Mouse (Mus musculus): ENCODE measurements at regions not wholly inside any gene's neighbourhood (a gene's known extent, or its start where the extent isn't known, plus 50 kb on each side); places are given as distances from the start of the nearest gene placed in this dataset.

- DNase-seq, result no peak
Observed at GRCm38 (mm10) chr15:70982719-70983118, 2851.6 kb upstream of the Gm6569 start.

GRCm38 (mm10) chr15:70987973-70988570, 2846.3 kb upstream of the Gm6569 start:
- DNase-seq, result no peak

- no peak for DNase-seq
Observed at GRCm38 (mm10) chr15:70993397-70993796, 2841.0 kb upstream of the Gm6569 start.

- DNase-seq, result no peak
Observed at GRCm38 (mm10) chr15:71010362-71010761, 2824.0 kb upstream of the Gm6569 start.

GRCm38 (mm10) chr15:71010773-71011172, 2823.6 kb upstream of the Gm6569 start:
- DNase-seq, result no peak

GRCm38 (mm10) chr15:71054251-71054852, 2780.0 kb upstream of the Gm6569 start:
- DNase-seq, result no peak

GRCm38 (mm10) chr15:71086367-71086997, 2747.9 kb upstream of the Gm6569 start:
- DNase-seq, result no peak

GRCm38 (mm10) chr15:71099111-71099510, 2735.2 kb upstream of the Gm6569 start:
- no peak for DNase-seq

- no peak for DNase-seq
Observed at GRCm38 (mm10) chr15:71129802-71130201, 2704.6 kb upstream of the Gm6569 start.

GRCm38 (mm10) chr15:71157680-71158079, 2676.7 kb upstream of the Gm6569 start:
- no peak for DNase-seq

- DNase-seq, result no peak
Observed at GRCm38 (mm10) chr15:71162097-71162496, 2672.3 kb upstream of the Gm6569 start.

GRCm38 (mm10) chr15:71195011-71195739, 2639.2 kb upstream of the Gm6569 start:
- peak; percentile 14 for DNase-seq

GRCm38 (mm10) chr15:71240647-71241351, 2593.6 kb upstream of the Gm6569 start:
- peak; percentile 63 for DNase-seq

GRCm38 (mm10) chr15:71243539-71243938, 2590.8 kb upstream of the Gm6569 start:
- no peak for DNase-seq

- no peak for DNase-seq
Observed at GRCm38 (mm10) chr15:71275876-71276565, 2558.3 kb upstream of the Gm6569 start.

- no peak for DNase-seq
Observed at GRCm38 (mm10) chr15:71276566-71276912, 2557.8 kb upstream of the Gm6569 start.

- no peak for DNase-seq
Observed at GRCm38 (mm10) chr15:71277388-71277787, 2557.0 kb upstream of the Gm6569 start.

- no peak for DNase-seq
Observed at GRCm38 (mm10) chr15:71283775-71284174, 2550.6 kb upstream of the Gm6569 start.

- no peak for DNase-seq
Observed at GRCm38 (mm10) chr15:71302541-71302940, 2531.8 kb upstream of the Gm6569 start.

GRCm38 (mm10) chr15:71310230-71310629, 2524.1 kb upstream of the Gm6569 start:
- DNase-seq, result peak; percentile 3

GRCm38 (mm10) chr15:71326596-71326995, 2507.8 kb upstream of the Gm6569 start:
- DNase-seq, result peak; percentile 9

Data from adrenal gland, adult 2 months (tissue).